Mouse (Mus musculus) forebrain, embryonic 15.5 days (tissue): ENCODE measurements around the gene Olfr1184. TPM values are rescaled to one million over a fixed set of nuclear protein-coding genes. Genes with fewer than 3 reads are reported as not detected.
"Not testable (repeated sequence)": the region's sequence is repeated elsewhere in the genome, so short reads cannot be mapped to it uniquely, and the experiment has no call there.

Source experiments
- ATAC-seq: fragments of 200-750 bp; cut with Nextera tagmentation; replicated peaks from 2 replicates; pipeline ENCODE4 v1.8.0; 2017; ENCODE audit warnings: mild to moderate bottlenecking, moderate TSS enrichment, moderate library complexity
- H3K27ac ChIP-seq: fragments of 300-500 bp; sonication (generic); replicated peaks from 2 replicates; pipeline ENCODE4 v1.5.1; 2015; ENCODE audit warnings: mild to moderate bottlenecking, inconsistent platforms
- H3K27me3 ChIP-seq: fragments of 300-500 bp; sonication (generic); 2 replicates; pipeline ENCODE4 v1.6.1; 2015; ENCODE audit warnings: inconsistent platforms
- H3K36me3 ChIP-seq: fragments of 300-500 bp; sonication (generic); 2 replicates; pipeline ENCODE4 v1.6.1; 2015; ENCODE audit warnings: mild to moderate bottlenecking, inconsistent platforms
- H3K4me1 ChIP-seq: fragments of 300-500 bp; sonication (generic); 2 replicates; pipeline ENCODE4 v1.6.1; 2015; ENCODE audit warnings: inconsistent platforms
- H3K4me2 ChIP-seq: fragments of 300-500 bp; sonication (generic); replicated peaks from 2 replicates; pipeline ENCODE4 v1.6.1; 2015; ENCODE audit warnings: mild to moderate bottlenecking, inconsistent platforms
- H3K4me3 ChIP-seq: fragments of 300-500 bp; sonication (generic); 2 replicates; pipeline ENCODE4 v1.5.1; 2015; ENCODE audit warnings: mild to moderate bottlenecking, inconsistent platforms
- H3K9ac ChIP-seq: fragments of 300-500 bp; sonication (generic); replicated peaks from 2 replicates; pipeline ENCODE4 v1.6.1; 2015; ENCODE audit warnings: mild to moderate bottlenecking, inconsistent platforms
- H3K9me3 ChIP-seq: fragments of 300-500 bp; sonication (generic); 2 replicates; pipeline ENCODE4 v1.6.1; 2016; ENCODE audit warnings: inconsistent platforms
- WGBS: fragments of 180-500 bp; shearing (Covaris S2); methylation state at CpG from one replicate; pipeline ENCODE4 v1.1.7; 2015; ENCODE audit warnings: mixed read lengths; 5-methylcytosine and 5-hydroxymethylcytosine counted together
- polyA plus RNA-seq: library from polyadenylated mRNA; unstranded; fragments of >200 nt; fragmentation: Nextera tagmentation; extraction: Ambion mirVana; gene quantifications from 2 replicates; pipeline ENCODE4 v1.2.1, GENCODE M21; 2015

The Olfr1184 gene
- polyA plus RNA-seq = not detected in 2 replicates

DNA sequence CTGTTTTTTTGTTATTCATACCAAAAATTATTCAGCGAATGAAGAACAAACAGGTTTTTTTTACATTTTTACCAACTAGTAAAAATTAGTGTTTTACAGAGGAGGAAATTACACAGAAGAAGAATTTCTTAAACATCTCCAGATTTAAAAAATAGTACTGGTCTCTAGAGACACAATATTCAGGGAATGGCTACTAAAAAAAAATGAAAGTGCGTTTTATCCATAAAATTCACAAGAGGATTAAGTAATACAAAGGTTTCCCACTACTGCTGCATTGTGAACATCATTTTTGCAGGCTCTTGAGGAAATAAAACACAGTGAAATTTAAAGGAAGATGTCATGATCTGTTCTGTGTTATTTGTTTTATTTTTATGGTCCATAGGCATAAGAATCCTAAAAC, at the start of gene Olfr1184:
TSS of gene Olfr1184 (plus strand) at position 301 of the 400 bp plus-strand sequence.
- Histone ChIP-seq H3K9me3 (no peaks in the 10 kb centered on the region), H3K36me3 (no peaks in the 10 kb centered on the region), H3K4me1 (no peaks in the 10 kb centered on the region), H3K9ac (no peak within 1 kb of the TSS), H3K27me3 (no peaks in the 10 kb centered on the region), H3K4me2 (no peak within 1 kb of the TSS), H3K27ac (no peak within 1 kb of the TSS), H3K4me3 (no peak within 1 kb of the TSS)
- 94% methylated on average over 2 of the region's 2 CpGs for WGBS
- ATAC-seq = no peak

DNA sequence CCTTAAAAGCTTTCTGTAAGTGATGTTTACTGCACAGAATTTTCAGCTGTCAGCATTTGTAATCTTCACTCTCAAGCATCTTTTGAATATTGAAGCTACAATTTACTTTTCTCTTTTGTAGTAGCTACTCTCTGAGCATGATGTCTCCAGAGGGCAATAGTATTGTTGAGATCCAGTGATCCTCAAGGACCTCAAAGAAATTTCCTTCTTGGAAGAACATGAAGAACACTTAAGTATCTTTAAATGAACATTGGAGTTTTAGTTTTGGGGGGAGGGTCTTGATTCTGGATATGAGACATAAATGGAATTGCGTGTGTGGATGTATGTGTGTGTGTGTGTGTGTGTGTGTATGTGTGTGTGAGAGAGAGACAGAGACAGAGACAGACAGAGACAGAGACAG, 34.4 kb upstream of the Olfr1184 start, which contains the start of gene Gm13757:
TSS of gene Gm13757 (minus strand) at position 101 of the 400 bp plus-strand sequence.
- Histone ChIP-seq H3K27me3 (no peaks in the 10 kb centered on the region), H3K4me2 (no peak within 1 kb of the TSS), H3K36me3 (no peaks in the 10 kb centered on the region), H3K9me3 (no peaks in the 10 kb centered on the region), H3K4me3 (no peak within 1 kb of the TSS), H3K4me1 (no peaks in the 10 kb centered on the region), H3K9ac (no peak within 1 kb of the TSS), H3K27ac (no peak within 1 kb of the TSS)
- ATAC-seq = no peak
- WGBS = 95% methylated on average over 1 of the region's 1 CpGs

DNA sequence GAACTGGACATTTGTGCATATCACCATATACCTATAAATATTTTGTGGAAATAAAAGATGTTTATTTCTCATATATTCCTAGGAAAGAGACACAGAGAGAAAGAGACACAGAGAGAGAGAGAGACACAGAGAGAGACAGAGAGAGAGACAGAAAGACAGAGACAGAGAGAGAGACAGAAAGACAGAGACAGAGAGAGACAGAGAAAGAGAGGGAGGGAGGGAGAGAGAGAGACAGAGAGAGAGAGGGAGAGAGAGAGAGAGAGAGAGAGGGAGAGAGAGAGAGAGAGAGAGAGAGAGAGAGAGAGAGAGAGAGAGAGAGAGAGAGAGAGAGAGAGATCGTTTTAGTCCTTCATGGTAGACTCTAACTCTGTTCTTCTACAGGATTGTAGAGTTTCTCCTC, 28.8 kb upstream of the Olfr1184 start, which contains the start of gene Olfr1183:
TSS of gene Olfr1183 (plus strand) at position 301 of the 400 bp plus-strand sequence.
- not testable (repeated sequence) for H3K4me1 ChIP-seq, H3K9me3 ChIP-seq, H3K9ac ChIP-seq, H3K27ac ChIP-seq, H3K4me3 ChIP-seq, H3K4me2 ChIP-seq, ATAC-seq, H3K27me3 ChIP-seq, H3K36me3 ChIP-seq
- 71% methylated on average over 1 of the region's 1 CpGs for WGBS

DNA sequence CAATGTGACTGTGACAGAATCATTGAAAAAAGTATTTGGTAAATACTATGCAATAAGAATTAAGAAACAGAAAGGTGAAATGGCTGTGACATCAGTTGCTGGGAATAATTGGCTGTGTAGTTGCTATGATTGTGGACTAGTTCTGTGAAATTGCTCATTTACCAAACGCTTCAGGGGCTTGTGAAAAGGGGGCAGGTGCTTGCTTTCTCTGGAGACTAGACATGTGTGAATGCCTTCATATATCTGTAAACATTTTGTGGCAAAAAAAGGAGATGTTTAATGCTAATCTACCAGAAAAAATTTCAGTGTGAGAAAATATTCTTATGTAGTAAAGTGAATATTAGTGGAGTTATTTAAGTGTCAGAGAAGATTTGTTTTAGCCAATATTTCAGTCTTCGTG, 9.6 kb downstream of the Olfr1184 start, which contains the start of gene Olfr1185-ps1:
TSS of gene Olfr1185-ps1 (plus strand) at position 301 of the 400 bp plus-strand sequence.
- H3K9me3 ChIP-seq = no peaks in the 10 kb centered on the region
- H3K4me3 ChIP-seq = no peak within 1 kb of the TSS
- H3K9ac ChIP-seq = no peak within 1 kb of the TSS
- no peaks in the 10 kb centered on the region for H3K4me1 ChIP-seq
- H3K27ac ChIP-seq = no peak within 1 kb of the TSS
- no peak for ATAC-seq
- WGBS = 64% methylated on average over 2 of the region's 2 CpGs
- H3K4me2 ChIP-seq = no peak within 1 kb of the TSS
- no peaks in the 10 kb centered on the region for H3K36me3 ChIP-seq
- H3K27me3 ChIP-seq = no peaks in the 10 kb centered on the region

DNA sequence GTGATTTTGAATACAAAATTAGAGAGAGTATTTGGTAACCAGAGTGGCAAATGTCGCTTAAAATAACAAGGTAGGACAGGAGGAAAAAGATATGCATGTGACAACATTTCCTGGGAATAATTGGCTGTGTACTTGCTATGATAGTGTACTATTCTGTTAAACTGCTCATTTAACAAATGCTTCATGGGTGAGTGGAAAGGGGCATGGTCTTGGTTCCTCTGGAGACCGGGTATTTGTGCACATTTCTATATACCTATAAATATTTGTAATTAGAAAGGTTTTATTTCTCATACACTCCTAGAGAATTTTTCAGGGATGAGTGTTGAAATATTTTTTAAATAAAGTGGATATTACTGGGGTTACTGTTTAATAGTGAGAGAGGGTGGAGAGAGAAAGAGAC, 34.9 kb downstream of the Olfr1184 start, which contains the start of gene Olfr1186:
TSS of gene Olfr1186 (plus strand) at position 301 of the 400 bp plus-strand sequence.
- no peaks in the 10 kb centered on the region for H3K36me3 ChIP-seq
- ATAC-seq = no peak
- H3K4me2 ChIP-seq = no peak within 1 kb of the TSS
- no peak within 1 kb of the TSS for H3K9ac ChIP-seq
- no peaks in the 10 kb centered on the region for H3K4me1 ChIP-seq
- H3K27ac ChIP-seq = no peak within 1 kb of the TSS
- H3K27me3 ChIP-seq = no peaks in the 10 kb centered on the region
- WGBS = 80% methylated on average over 2 of the region's 2 CpGs
- no peak within 1 kb of the TSS for H3K4me3 ChIP-seq
- H3K9me3 ChIP-seq = no peaks in the 10 kb centered on the region

DNA sequence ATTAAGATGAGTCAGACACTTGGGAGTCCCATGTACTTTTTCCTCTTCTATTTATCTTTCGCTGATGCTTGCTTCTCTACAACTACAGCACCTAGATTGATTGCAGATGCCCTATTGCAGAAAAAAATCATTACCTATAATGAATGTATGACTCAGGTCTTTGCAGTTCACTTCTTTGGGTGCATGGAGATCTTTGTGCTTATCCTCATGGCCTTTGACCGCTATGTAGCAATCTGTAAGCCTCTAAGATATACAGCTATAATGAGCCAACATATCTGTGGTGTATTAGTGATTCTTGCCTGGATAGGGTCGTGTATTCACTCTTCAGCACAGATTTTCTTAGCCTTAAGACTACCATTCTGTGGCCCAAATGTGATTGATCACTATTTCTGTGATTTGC, 42.3 kb downstream of the Olfr1184 start:
- ATAC-seq = no peak
- no peak overlapping the region for H3K9ac ChIP-seq
- no peaks in the 10 kb centered on the region for H3K4me1 ChIP-seq
- 71% methylated on average over 3 of the region's 3 CpGs for WGBS
- no peak overlapping the region for H3K4me3 ChIP-seq
- H3K27me3 ChIP-seq = no peaks in the 10 kb centered on the region
- H3K9me3 ChIP-seq = no peaks in the 10 kb centered on the region
- no peaks in the 10 kb centered on the region for H3K36me3 ChIP-seq
- no peak overlapping the region for H3K4me2 ChIP-seq
- no peak overlapping the region for H3K27ac ChIP-seq

Other genes starting within 250 kb of the Olfr1184 start
- not detected in 2 replicates for gene Olfr1173, start 203.7 kb upstream of the Olfr1184 start, polyA plus RNA-seq
- not detected in 2 replicates for gene Olfr1174-ps, start 168.5 kb upstream of the Olfr1184 start, polyA plus RNA-seq
- gene Olfr1175-ps, start 156.4 kb upstream of the Olfr1184 start, polyA plus RNA-seq = not detected in 2 replicates
- gene Olfr1176, start 146.9 kb upstream of the Olfr1184 start, polyA plus RNA-seq = not detected in 2 replicates
- not detected in 2 replicates for gene Olfr1177-ps, start 137.1 kb upstream of the Olfr1184 start, polyA plus RNA-seq
- not detected in 2 replicates for gene Olfr1178, start 96.5 kb upstream of the Olfr1184 start, polyA plus RNA-seq
- gene Olfr1179, start 77.1 kb upstream of the Olfr1184 start, polyA plus RNA-seq = not detected in 2 replicates
- not detected in 2 replicates for gene Olfr1180, start 64.4 kb upstream of the Olfr1184 start, polyA plus RNA-seq
- not detected in 2 replicates for gene Olfr1181, start 57.4 kb upstream of the Olfr1184 start, polyA plus RNA-seq
- gene Gm13757, start 34.5 kb upstream of the Olfr1184 start, polyA plus RNA-seq = not detected in 2 replicates
- gene Olfr1183, start 28.7 kb upstream of the Olfr1184 start, polyA plus RNA-seq = not detected in 2 replicates
- not detected in 2 replicates for gene Olfr1185-ps1, start 9.7 kb downstream of the Olfr1184 start, polyA plus RNA-seq
- not detected in 2 replicates for gene Olfr1186, start 35.0 kb downstream of the Olfr1184 start, polyA plus RNA-seq
- not detected in 2 replicates for gene Olfr1188, start 73.3 kb downstream of the Olfr1184 start, polyA plus RNA-seq
- gene Olfr1189, start 102.9 kb downstream of the Olfr1184 start, polyA plus RNA-seq = not detected in 2 replicates
- not detected in 2 replicates for gene Olfr1191-ps1, start 156.9 kb downstream of the Olfr1184 start, polyA plus RNA-seq
- not detected in 2 replicates for gene Olfr1192-ps1, start 164.9 kb downstream of the Olfr1184 start, polyA plus RNA-seq
- gene Olfr1193, start 192.0 kb downstream of the Olfr1184 start, polyA plus RNA-seq = not detected in 2 replicates
- not detected in 2 replicates for gene Olfr1195, start 205.6 kb downstream of the Olfr1184 start, polyA plus RNA-seq
- not detected in 2 replicates for gene Olfr1196, start 221.0 kb downstream of the Olfr1184 start, polyA plus RNA-seq
- not detected in 2 replicates for gene Olfr1197, start 248.8 kb downstream of the Olfr1184 start, polyA plus RNA-seq